Mouse (Mus musculus) CD8-positive naive resting alpha-beta T cell, adult 57 days (primary cell): ENCODE measurements around the gene Cnot1. TPM values are rescaled to one million over a fixed set of nuclear protein-coding genes. Genes with fewer than 3 reads are reported as not detected.

Experiments used
- total RNA-seq: library from RNA; stranded (reverse); gene quantifications from one replicate; pipeline ENCODE4 v1.2.4, GENCODE M21; 2023

Gene Cnot1
- 278 TPM for total RNA-seq

GRCm38 (mm10) chr8:95807331-95807843, at the start of gene Cnot1:
Gene Cnot1, minus strand, starts transcription at chr8:95807464.

GRCm38 (mm10) chr8:95853102-95853843, 46.0 kb upstream of the Cnot1 start, which contains the start of gene Slc38a7:
Gene Slc38a7, minus strand, starts transcription at chr8:95853539.

GRCm38 (mm10) chr8:95825162-95825561, 17.9 kb upstream of the Cnot1 start, which contains the start of gene Sap18b:
Gene Sap18b, plus strand, starts transcription at chr8:95825346.

GRCm38 (mm10) chr8:95715676-95716531, 91.4 kb downstream of the Cnot1 start, which contains the start of gene Setd6:
Gene Setd6, plus strand, starts transcription at chr8:95715881.

GRCm38 (mm10) chr8:95676631-95677030, 130.6 kb downstream of the Cnot1 start, which contains the start of gene Ndrg4:
Gene Ndrg4, plus strand, starts transcription at chr8:95676980.

Other genes with a start within 250 kb of the Cnot1 start
- not detected for gene Prss54, start 231.1 kb downstream of the Cnot1 start, total RNA-seq
- gene Gins3, start 174.0 kb downstream of the Cnot1 start, total RNA-seq, result 4.5 TPM
- 0.24 TPM for gene Ndrg4, start 130.5 kb downstream of the Cnot1 start, total RNA-seq
- gene Setd6, start 91.6 kb downstream of the Cnot1 start, total RNA-seq, result 36.2 TPM
- gene Sap18b, start 17.9 kb upstream of the Cnot1 start, total RNA-seq, result 91.4 TPM
- 14.6 TPM for gene Slc38a7, start 46.1 kb upstream of the Cnot1 start, total RNA-seq
- 56.0 TPM for gene Got2, start 81.1 kb upstream of the Cnot1 start, total RNA-seq